Mouse (Mus musculus) megakaryocyte progenitor cell, adult 5-6 weeks (primary cell): Measurements from ENCODE around the gene Polr2a. TPM values are rescaled to one million over a fixed set of nuclear protein-coding genes. Genes with fewer than 3 reads are reported as not detected.
"Not testable (repeated sequence)": the region's sequence is repeated elsewhere in the genome, so short reads cannot be mapped to it uniquely, and the experiment has no call there.

Experiments
- ATAC-seq: replicated peaks from 2 replicates; pipeline ENCODE4 v1.8.0; 2016; ENCODE audit warnings: mild to moderate bottlenecking, moderate TSS enrichment, inconsistent platforms; ENCODE audit not compliant: poor library complexity
- total RNA-seq, 2 experiments: library from RNA; stranded (forward) in 1 of 2; stranded (reverse) in 1 of 2; fragments of 157-497, 149-512 nt in 1 of 2; fragments of 200-1000 nt in 1 of 2; gene quantifications; 2 replicates each; pipeline versions ENCODE4 v1.2.3 to v1.2.4; 2015 to 2017

Gene Polr2a
- total RNA-seq, 2 experiments from 2014 or later = 21.0 to 140 TPM

- no peak for ATAC-seq
Observed at GRCm38 (mm10) chr11:69708614-69709265, 49.7 kb downstream of the Polr2a start.

GRCm38 (mm10) chr11:69707873-69708381, 50.5 kb downstream of the Polr2a start:
- ATAC-seq = no peak

GRCm38 (mm10) chr11:69707480-69707847, 51.0 kb downstream of the Polr2a start:
- ATAC-seq = no peak

GRCm38 (mm10) chr11:69706775-69707479, 51.5 kb downstream of the Polr2a start:
- no peak for ATAC-seq

GRCm38 (mm10) chr11:69704613-69705010, 53.8 kb downstream of the Polr2a start:
- no peak for ATAC-seq

GRCm38 (mm10) chr11:69703814-69704612, 54.4 kb downstream of the Polr2a start:
- no peak for ATAC-seq

- not testable (repeated sequence) for ATAC-seq
Observed at GRCm38 (mm10) chr11:69703381-69703780, 55.1 kb downstream of the Polr2a start.

- not testable (repeated sequence) for ATAC-seq
Observed at GRCm38 (mm10) chr11:69702886-69703285, 55.6 kb downstream of the Polr2a start.

GRCm38 (mm10) chr11:69699595-69699994, 58.8 kb downstream of the Polr2a start:
- ATAC-seq = no peak

- ATAC-seq = no peak
Observed at GRCm38 (mm10) chr11:69698574-69698973, 59.9 kb downstream of the Polr2a start.

GRCm38 (mm10) chr11:69697396-69697795, 61.0 kb downstream of the Polr2a start:
- ATAC-seq = no peak

- ATAC-seq = peak; percentile 86
Observed at GRCm38 (mm10) chr11:69695361-69696181, 62.9 kb downstream of the Polr2a start, which contains the start of the genes Tnfsf12 and Tnfsfm13. Tnfsf12 (minus strand) TSS chr11:69695849. Tnfsfm13 (minus strand) TSS chr11:69696098.

GRCm38 (mm10) chr11:69695046-69695360, 63.4 kb downstream of the Polr2a start:
- ATAC-seq = no peak

- no peak for ATAC-seq
Observed at GRCm38 (mm10) chr11:69693421-69693965, 64.9 kb downstream of the Polr2a start.

- ATAC-seq = no peak
Observed at GRCm38 (mm10) chr11:69692863-69693262, 65.6 kb downstream of the Polr2a start.

GRCm38 (mm10) chr11:69692196-69692811, 66.1 kb downstream of the Polr2a start:
- ATAC-seq = peak; percentile 44

- no peak for ATAC-seq
Observed at GRCm38 (mm10) chr11:69689891-69690290, 68.5 kb downstream of the Polr2a start.

- no peak for ATAC-seq
Observed at GRCm38 (mm10) chr11:69687061-69687460, 71.4 kb downstream of the Polr2a start.

GRCm38 (mm10) chr11:69686377-69686776, 72.1 kb downstream of the Polr2a start:
- no peak for ATAC-seq
